Mouse (Mus musculus): ENCODE measurements at regions not wholly inside any gene's neighbourhood (a gene's known extent, or its start where the extent isn't known, plus 50 kb on each side); places are given as distances from the start of the nearest gene placed in this dataset.

- DNase-seq = peak; percentile 46
Measured at GRCm38 (mm10) chr1:88575917-88576669, 66.2 kb upstream of the Glrp1 start.

DNA sequence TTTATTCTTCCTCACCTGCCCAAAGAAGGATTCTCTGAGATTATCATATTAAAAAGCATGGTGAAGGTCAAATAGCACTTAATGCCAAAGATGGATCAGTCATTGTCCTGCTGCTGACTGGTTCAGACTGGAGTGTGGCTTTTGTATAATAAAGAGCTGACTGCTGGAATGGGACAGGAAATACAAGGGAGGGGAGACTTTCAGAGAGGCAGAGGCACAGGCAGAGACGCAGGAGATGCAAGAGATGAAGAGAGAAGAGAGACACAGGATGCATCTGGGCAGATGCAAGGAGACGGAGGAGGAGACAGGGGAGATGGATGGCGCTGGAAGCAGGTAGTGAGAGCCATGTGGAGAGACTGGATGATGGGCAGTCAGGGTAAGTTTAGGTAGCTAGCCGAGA lies 65.4 kb upstream of the Glrp1 start:
- DNase-seq = no peak

DNA sequence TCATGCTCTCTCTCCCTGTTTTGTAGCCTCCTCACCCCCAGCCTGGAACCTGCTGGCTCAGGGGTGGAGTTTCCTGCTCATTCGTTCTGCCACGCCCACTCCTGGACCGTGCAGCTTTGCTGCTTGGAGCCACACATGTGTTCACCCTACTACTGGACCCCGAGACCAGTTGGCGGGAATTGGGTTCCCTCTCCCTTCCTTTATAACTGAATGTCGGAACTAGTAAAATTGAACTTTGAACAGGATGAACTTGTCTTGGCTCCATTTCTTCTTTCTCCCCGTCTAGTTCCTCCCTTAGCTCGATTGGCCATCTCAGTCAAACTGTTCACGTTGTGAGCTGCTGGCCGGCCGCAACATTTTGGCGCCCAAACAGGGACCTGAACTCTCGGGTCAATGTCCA lies 62.3 kb upstream of the Glrp1 start:
- DNase-seq = no peak

- no peak for DNase-seq
Measured at GRCm38 (mm10) chr1:88568447-88569053, 58.7 kb upstream of the Glrp1 start.

- DNase-seq = no peak
Measured at GRCm38 (mm10) chr1:88567198-88567597, 57.3 kb upstream of the Glrp1 start.

GRCm38 (mm10) chr1:88566426-88566825 lies 56.6 kb upstream of the Glrp1 start:
- no peak for DNase-seq

DNA sequence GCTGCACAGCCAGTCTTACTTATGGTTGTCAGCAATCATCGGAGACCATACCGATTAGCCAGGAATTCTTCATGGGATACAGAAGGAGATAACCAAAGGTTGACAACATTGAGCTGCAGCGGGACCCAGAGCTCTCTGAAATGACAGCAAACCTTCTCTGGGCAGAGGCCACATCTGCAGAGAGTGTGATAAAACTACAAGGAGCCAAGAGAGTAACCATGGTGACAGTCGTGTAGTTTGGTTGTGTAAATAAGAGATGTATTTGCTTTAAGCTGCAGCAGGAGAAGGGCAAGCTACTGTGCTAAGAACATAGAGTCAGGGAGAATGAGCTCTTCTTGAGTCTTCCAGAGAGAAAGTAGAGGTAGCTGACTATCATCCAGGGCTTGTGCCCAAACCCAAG lies 55.0 kb upstream of the Glrp1 start:
- DNase-seq = no peak

GRCm38 (mm10) chr1:88562361-88562760 lies 52.5 kb upstream of the Glrp1 start:
- peak; percentile 92 for DNase-seq

- no peak for DNase-seq
Measured at GRCm38 (mm10) chr1:88560771-88561170, 50.9 kb upstream of the Glrp1 start.

All from adrenal gland, postnatal 10 days (tissue).